Mouse (Mus musculus): ENCODE data around the gene 2410004P03Rik. TPM values are rescaled to one million over a fixed set of nuclear protein-coding genes. Genes with fewer than 3 reads are reported as not detected.
A peak's percentile ranks its signal among the peaks of the same experiment; 100 is the strongest.

Gene 2410004P03Rik
- polyA plus RNA-seq, 1 experiment: 0.28 TPM

- Histone ChIP-seq H3K4me3 (ENCODE audit: low read depth, low read length) (no peak overlapping the region), H3K27ac (ENCODE audit: insufficient read depth, low read length) (no peak overlapping the region), H3K36me3 (ENCODE audit: control insufficient read depth, insufficient read depth, low read length, poor library complexity, severe bottlenecking) (no peaks in the 10 kb centered on the region; the same call in 1 of the 2 replicates), H3K9me3 (replicated peaks; ENCODE audit: control insufficient read depth, insufficient read depth, low read length, poor library complexity, severe bottlenecking) (no peaks in the 10 kb centered on the region), H3K27me3 (ENCODE audit: control insufficient read depth, insufficient read depth, low read length, poor library complexity, severe bottlenecking) (no peaks in the 10 kb centered on the region), H3K9ac (ENCODE audit: low read depth, poor library complexity, severe bottlenecking) (no peak overlapping the region), H3K4me1 (ENCODE audit: control insufficient read depth, insufficient read depth, low read length) (no peaks in the 10 kb centered on the region)
- no peak for TF ChIP-seq EP300 (IDR thresholded peaks at IDR 0.05; ENCODE audit: insufficient read depth, low read depth, low read length)
Observed at GRCm38 (mm10) chr12:16991376-16991775, 20.2 kb downstream of the 2410004P03Rik start.

- H3K9ac ChIP-seq (ENCODE audit: low read depth, poor library complexity, severe bottlenecking): no peak overlapping the region
- H3K4me1 ChIP-seq (ENCODE audit: control insufficient read depth, insufficient read depth, low read length): no peaks in the 10 kb centered on the region
- H3K36me3 ChIP-seq (ENCODE audit: control insufficient read depth, insufficient read depth, low read length, poor library complexity, severe bottlenecking): peaks cover 5% of the 10 kb centered on the region
- no peaks in the 10 kb centered on the region for H3K9me3 ChIP-seq (replicated peaks; ENCODE audit: control insufficient read depth, insufficient read depth, low read length, poor library complexity, severe bottlenecking)
- TF ChIP-seq EP300 (IDR thresholded peaks at IDR 0.05; ENCODE audit: insufficient read depth, low read depth, low read length) (no peak), CTCF (IDR thresholded peaks at IDR 0.05; ENCODE audit: low read depth, low read length) (no peak), POLR2A (IDR thresholded peaks at IDR 0.05; ENCODE audit: insufficient read depth, low read length) (no peak)
- no peaks in the 10 kb centered on the region for H3K27me3 ChIP-seq (ENCODE audit: control insufficient read depth, insufficient read depth, low read length, poor library complexity, severe bottlenecking)
- no peak overlapping the region for H3K4me3 ChIP-seq (ENCODE audit: low read depth, low read length)
- H3K27ac ChIP-seq (ENCODE audit: insufficient read depth, low read length): no peak overlapping the region
Observed at GRCm38 (mm10) chr12:16985778-16986177, 25.7 kb downstream of the 2410004P03Rik start.

- no peak overlapping the region for H3K4me3 ChIP-seq (ENCODE audit: low read depth, low read length)
- no peak overlapping the region for H3K27ac ChIP-seq (ENCODE audit: insufficient read depth, low read length)
- H3K9ac ChIP-seq (ENCODE audit: low read depth, poor library complexity, severe bottlenecking): no peak overlapping the region
- H3K4me1 ChIP-seq (ENCODE audit: control insufficient read depth, insufficient read depth, low read length): no peaks in the 10 kb centered on the region
- TF ChIP-seq CTCF (IDR thresholded peaks at IDR 0.05; ENCODE audit: low read depth, low read length) (no peak), POLR2A (IDR thresholded peaks at IDR 0.05; ENCODE audit: insufficient read depth, low read length) (no peak), EP300 (IDR thresholded peaks at IDR 0.05; ENCODE audit: insufficient read depth, low read depth, low read length) (no peak)
- peaks cover 35% of the 10 kb centered on the region for H3K36me3 ChIP-seq (ENCODE audit: control insufficient read depth, insufficient read depth, low read length, poor library complexity, severe bottlenecking)
- no peaks in the 10 kb centered on the region for H3K27me3 ChIP-seq (ENCODE audit: control insufficient read depth, insufficient read depth, low read length, poor library complexity, severe bottlenecking)
- H3K9me3 ChIP-seq (replicated peaks; ENCODE audit: control insufficient read depth, insufficient read depth, low read length, poor library complexity, severe bottlenecking): no peaks in the 10 kb centered on the region
Observed at GRCm38 (mm10) chr12:16977120-16977519, 34.4 kb downstream of the 2410004P03Rik start.

GRCm38 (mm10) chr12:16966811-16967210 is 44.7 kb downstream of the 2410004P03Rik start:
- Histone ChIP-seq H3K9me3 (replicated peaks; ENCODE audit: control insufficient read depth, insufficient read depth, low read length, poor library complexity, severe bottlenecking) (no peaks in the 10 kb centered on the region), H3K27ac (ENCODE audit: insufficient read depth, low read length) (no peak overlapping the region), H3K4me1 (ENCODE audit: control insufficient read depth, insufficient read depth, low read length) (no peaks in the 10 kb centered on the region), H3K9ac (ENCODE audit: low read depth, poor library complexity, severe bottlenecking) (no peak overlapping the region), H3K27me3 (ENCODE audit: control insufficient read depth, insufficient read depth, low read length, poor library complexity, severe bottlenecking) (no peaks in the 10 kb centered on the region), H3K4me3 (ENCODE audit: low read depth, low read length) (no peak overlapping the region), H3K36me3 (ENCODE audit: control insufficient read depth, insufficient read depth, low read length, poor library complexity, severe bottlenecking) (peaks cover 8% of the 10 kb centered on the region)
- TF ChIP-seq CTCF (IDR thresholded peaks at IDR 0.05; ENCODE audit: low read depth, low read length) (no peak), EP300 (IDR thresholded peaks at IDR 0.05; ENCODE audit: insufficient read depth, low read depth, low read length) (no peak), POLR2A (IDR thresholded peaks at IDR 0.05; ENCODE audit: insufficient read depth, low read length) (no peak)

- H3K4me3 ChIP-seq (ENCODE audit: low read depth, low read length): no peak overlapping the region
- no peak overlapping the region for H3K27ac ChIP-seq (ENCODE audit: insufficient read depth, low read length)
- peaks cover 24% of the 10 kb centered on the region for H3K36me3 ChIP-seq (ENCODE audit: control insufficient read depth, insufficient read depth, low read length, poor library complexity, severe bottlenecking)
- no peak for TF ChIP-seq POLR2A (IDR thresholded peaks at IDR 0.05; ENCODE audit: insufficient read depth, low read length)
- no peak for TF ChIP-seq CTCF (IDR thresholded peaks at IDR 0.05; ENCODE audit: low read depth, low read length)
- no peak for TF ChIP-seq EP300 (IDR thresholded peaks at IDR 0.05; ENCODE audit: insufficient read depth, low read depth, low read length)
- H3K4me1 ChIP-seq (ENCODE audit: control insufficient read depth, insufficient read depth, low read length): no peaks in the 10 kb centered on the region
- H3K9me3 ChIP-seq (replicated peaks; ENCODE audit: control insufficient read depth, insufficient read depth, low read length, poor library complexity, severe bottlenecking): no peaks in the 10 kb centered on the region
- H3K27me3 ChIP-seq (ENCODE audit: control insufficient read depth, insufficient read depth, low read length, poor library complexity, severe bottlenecking): no peaks in the 10 kb centered on the region
- H3K9ac ChIP-seq (ENCODE audit: low read depth, poor library complexity, severe bottlenecking): no peak overlapping the region
Observed at GRCm38 (mm10) chr12:16963354-16963753, 48.2 kb downstream of the 2410004P03Rik start.

DNA sequence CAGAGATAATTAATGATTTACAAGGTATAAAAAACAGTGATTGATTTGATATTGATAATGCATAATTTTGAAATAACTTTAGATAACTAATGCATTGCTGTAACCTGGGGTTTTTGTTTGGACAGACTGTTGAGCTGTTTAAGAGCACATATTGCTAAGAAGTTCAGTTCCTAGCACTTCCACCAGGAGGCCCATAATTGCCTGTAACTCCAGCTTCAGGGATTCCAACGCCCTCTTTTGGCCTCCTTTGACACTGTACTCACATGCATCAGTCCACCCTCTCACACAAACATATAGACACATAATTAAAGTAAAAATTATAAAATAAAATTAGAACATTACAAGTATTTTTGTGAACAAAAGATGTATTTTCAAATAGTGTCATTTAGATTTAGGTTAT is 52.7 kb downstream of the 2410004P03Rik start:
- Histone ChIP-seq H3K36me3 (ENCODE audit: control insufficient read depth, insufficient read depth, low read length, poor library complexity, severe bottlenecking) (peaks cover 25% of the 10 kb centered on the region), H3K4me3 (ENCODE audit: low read depth, low read length) (no peak overlapping the region), H3K27ac (ENCODE audit: insufficient read depth, low read length) (no peak overlapping the region), H3K27me3 (ENCODE audit: control insufficient read depth, insufficient read depth, low read length, poor library complexity, severe bottlenecking) (no peaks in the 10 kb centered on the region), H3K9ac (ENCODE audit: low read depth, poor library complexity, severe bottlenecking) (no peak overlapping the region), H3K4me1 (ENCODE audit: control insufficient read depth, insufficient read depth, low read length) (no peaks in the 10 kb centered on the region), H3K9me3 (replicated peaks; ENCODE audit: control insufficient read depth, insufficient read depth, low read length, poor library complexity, severe bottlenecking) (no peaks in the 10 kb centered on the region)
- TF ChIP-seq CTCF (IDR thresholded peaks at IDR 0.05; ENCODE audit: low read depth, low read length): peak; percentile 18
- no peak for TF ChIP-seq POLR2A (IDR thresholded peaks at IDR 0.05; ENCODE audit: insufficient read depth, low read length)

Other genes starting within 250 kb of the 2410004P03Rik start
- gene Greb1, start 210.8 kb downstream of the 2410004P03Rik start, polyA plus RNA-seq (2011; ENCODE audit: insufficient read depth, insufficient read length, low read depth, missing spikeins): 10.2 and 11.5 TPM in 2 replicates
- gene E2f6, start 200.8 kb downstream of the 2410004P03Rik start, polyA plus RNA-seq (2011; ENCODE audit: insufficient read depth, insufficient read length, low read depth, missing spikeins): 22.2 and 25.4 TPM in 2 replicates
- 85.3 and 95.1 TPM in 2 replicates for gene Rock2, start 116.8 kb downstream of the 2410004P03Rik start, polyA plus RNA-seq (2011; ENCODE audit: insufficient read depth, insufficient read length, low read depth, missing spikeins)
- gene Pqlc3, start 11.3 kb downstream of the 2410004P03Rik start, polyA plus RNA-seq (2011; ENCODE audit: insufficient read depth, insufficient read length, low read depth, missing spikeins): 40.1 and 41.5 TPM in 2 replicates
- gene Kcnf1, start 165.2 kb upstream of the 2410004P03Rik start, polyA plus RNA-seq (2011; ENCODE audit: insufficient read depth, insufficient read length, low read depth, missing spikeins): 0.18 and 0.25 TPM in 2 replicates